Mouse (Mus musculus) NIH3T3 (cell line): ENCODE measurements around the gene Pld1.

ENCODE experiments used
- DNase-seq: peaks from one replicate; pipeline ENCODE4 v3.0.0-alpha.2; 2012; ENCODE audit warnings: low read depth

Pld1 gene

DNA sequence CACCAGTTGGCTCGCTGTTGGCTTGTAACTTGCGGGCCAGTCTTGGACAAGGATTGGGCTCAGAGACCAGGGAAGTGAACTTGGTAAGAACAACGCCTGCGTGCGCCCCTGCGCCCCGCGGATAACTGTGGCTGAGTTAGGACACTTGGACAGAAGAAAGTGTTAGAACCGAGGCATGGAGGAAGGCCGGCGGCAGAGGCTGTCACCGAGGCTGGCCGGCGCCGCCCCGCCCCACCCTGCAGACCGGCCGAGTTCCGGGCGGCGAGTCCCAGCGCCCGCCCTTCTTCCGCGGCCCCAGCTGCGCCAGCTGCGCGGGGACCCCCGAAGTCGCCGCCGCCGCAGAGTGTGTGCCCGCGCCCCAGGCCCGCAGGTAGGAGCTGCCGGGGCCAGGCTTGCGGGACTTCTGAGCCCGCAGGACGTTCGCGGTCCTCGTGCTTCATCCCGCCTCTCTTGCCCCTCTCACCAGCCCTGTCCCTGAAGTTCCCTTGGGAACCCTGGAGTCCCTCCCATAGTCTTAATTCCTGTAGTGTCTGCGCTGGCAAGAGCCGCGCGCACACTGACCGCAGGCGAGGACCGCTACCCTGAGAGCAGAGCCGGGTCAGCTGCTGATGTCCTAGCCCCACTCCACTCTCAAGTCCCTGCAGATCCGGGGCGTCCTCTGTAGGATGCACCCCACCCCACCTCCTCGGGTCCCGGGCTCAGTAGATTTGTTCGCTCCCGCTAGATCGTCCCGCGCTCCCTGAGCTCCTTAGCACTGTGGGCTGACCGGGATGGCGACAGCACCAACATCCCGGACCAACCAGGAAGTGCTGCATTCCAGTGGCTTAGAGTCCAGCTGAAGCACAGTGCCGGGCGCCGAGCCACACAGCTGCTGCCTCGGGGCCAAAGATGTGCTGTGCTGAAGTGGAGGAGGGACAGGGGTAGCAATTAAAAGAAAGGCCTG is at the start of gene Pld1:
TSS of gene Pld1 (plus strand) at position 315 of the 943 bp plus-strand sequence.
- peak; percentile 84 for DNase-seq

- no peak for DNase-seq
These were observed 42.1 kb upstream of the Pld1 start, which contains the start of gene Tmem212 for GRCm38 (mm10) chr3:27896318-27896892. Gene Tmem212, minus strand, starts transcription at chr3:27896368.

DNA sequence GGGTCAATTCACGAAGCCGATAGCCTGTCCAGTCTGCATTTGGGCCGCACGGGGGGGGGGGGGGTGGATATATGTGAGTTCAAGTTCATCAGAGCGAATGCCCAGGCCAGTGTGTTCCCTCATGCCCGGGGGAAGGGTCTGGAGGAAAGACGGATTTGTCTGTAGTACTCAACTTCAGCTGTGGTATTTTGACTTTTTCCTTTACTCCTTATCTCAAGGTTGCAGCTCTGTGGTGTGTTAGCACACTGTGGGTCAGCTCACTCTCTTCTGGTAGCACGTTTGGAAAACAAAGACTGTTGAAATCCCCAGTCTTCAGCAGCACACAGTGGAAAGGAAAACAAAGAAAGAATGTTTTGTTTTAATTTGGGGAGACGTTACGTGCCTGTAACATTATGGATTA is 40.3 kb upstream of the Pld1 start:
- no peak for DNase-seq

DNA sequence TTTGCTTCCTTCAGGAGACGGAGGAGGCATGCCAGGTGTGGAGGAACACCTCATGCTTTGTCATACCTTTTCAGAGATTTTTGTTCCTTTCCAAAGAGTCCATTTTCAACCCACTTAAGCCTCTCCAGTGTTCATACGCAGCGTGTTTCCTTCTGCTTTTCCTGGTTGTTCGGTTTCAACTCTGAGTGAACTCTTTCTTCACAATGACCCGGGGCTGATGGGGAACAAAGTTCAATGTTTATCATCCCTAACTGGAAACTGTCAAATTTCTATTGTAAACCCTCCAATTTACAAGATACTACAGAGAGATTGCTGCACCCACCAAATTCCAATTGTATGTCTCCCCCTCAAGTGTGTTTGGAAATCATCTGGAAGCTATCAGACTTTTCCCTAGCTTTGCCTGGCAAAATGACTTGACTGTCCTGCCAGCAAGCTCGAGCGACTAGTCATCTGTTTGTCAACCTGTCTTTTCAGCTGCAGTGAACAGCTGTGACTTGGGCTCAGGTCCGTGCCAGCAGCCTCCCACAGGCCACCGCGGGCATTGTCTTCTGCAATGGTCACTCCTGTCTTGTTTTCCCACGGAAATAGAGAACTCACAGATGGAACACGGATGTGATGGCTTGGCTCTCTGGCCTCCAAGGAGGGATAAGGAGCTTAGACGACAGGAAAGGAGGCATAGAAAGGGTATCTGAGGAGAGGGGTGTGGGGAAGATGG is 39.3 kb upstream of the Pld1 start:
- DNase-seq = peak; percentile 29

DNA sequence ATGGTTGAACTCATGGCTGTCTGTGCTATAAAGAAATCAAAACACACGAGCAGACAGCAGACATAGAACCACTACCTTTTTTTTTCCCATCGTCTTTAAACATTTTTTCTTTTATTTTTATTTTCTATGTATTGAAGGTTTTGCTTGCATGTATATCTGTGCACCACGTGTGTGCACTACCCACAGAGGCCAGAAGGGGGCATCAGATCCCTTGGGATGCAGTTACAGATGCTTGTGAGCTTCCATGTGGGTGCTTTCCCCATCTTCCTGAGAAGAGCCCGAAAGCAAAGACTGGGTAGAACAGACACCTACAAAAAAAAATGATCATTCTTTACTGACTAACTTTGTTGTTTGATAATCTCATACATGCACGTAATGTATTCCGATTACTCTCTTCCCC is 36.6 kb upstream of the Pld1 start:
- peak; percentile 46 for DNase-seq

- no peak for DNase-seq
These were observed 33.7 kb upstream of the Pld1 start for GRCm38 (mm10) chr3:27904659-27905330.

- no peak for DNase-seq
These were observed 31.8 kb upstream of the Pld1 start for GRCm38 (mm10) chr3:27906647-27907209.

GRCm38 (mm10) chr3:27907301-27907700 is 31.2 kb upstream of the Pld1 start:
- DNase-seq = no peak

- no peak for DNase-seq
These were observed 30.2 kb upstream of the Pld1 start for GRCm38 (mm10) chr3:27908316-27908715.

DNA sequence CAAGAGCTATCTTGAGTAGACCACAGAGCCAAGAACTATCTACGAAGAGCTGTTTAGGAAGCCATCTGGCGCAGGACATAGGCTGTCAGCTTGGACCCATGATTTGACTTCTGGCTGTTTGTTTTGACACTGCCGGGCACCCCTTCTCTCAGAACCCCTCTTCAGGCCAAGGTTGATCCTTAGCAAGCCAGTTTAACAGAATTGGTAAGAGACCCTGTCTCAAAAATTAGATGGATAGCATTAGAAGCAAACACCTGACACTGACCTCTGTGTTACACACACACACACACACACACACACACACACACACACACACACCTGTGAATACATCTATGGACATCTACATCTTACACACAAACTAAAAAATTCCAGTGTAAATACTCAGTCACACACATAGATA is 29.5 kb upstream of the Pld1 start:
- DNase-seq = no peak

GRCm38 (mm10) chr3:27918656-27919436 is 19.6 kb upstream of the Pld1 start:
- no peak for DNase-seq

GRCm38 (mm10) chr3:27921268-27922020 is 17.1 kb upstream of the Pld1 start:
- no peak for DNase-seq

DNA sequence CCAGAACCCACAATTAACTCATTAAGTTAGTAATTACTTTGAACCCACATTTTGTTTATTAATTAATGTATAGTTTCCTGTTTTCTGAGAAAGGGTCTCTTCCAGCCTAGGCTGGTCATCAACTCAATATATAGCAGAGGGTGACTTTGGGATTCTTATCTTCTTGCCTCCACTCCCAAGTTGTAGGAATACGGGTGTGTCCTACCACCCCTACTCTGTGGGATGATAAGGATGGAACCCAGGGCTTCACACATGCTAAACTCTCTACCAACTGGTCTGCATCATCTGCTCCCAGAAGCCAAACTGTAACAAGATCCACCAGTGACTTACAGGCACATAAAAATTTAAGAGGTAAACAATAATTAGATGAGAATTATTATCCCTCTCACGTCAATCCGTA is 14.5 kb upstream of the Pld1 start:
- no peak for DNase-seq

DNA sequence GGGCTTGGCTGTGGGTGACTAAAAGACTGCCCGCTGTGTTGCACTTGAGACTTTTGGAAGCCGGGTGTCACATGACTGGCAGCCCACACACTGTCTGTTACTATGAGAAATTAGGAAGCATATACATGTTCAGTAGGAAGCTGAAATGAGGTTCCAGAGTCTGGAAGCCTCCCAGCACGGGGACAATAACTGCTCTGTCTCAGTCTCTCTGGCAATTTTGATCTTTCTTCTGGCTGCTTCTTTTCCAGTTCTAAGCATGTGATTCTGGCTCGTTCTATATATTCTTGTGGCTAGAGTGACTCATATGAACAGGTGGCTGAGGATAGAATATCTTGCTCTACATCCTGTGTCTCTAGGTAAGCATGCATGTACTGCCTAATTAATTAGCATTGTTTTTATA is 9.3 kb upstream of the Pld1 start:
- DNase-seq = no peak

DNA sequence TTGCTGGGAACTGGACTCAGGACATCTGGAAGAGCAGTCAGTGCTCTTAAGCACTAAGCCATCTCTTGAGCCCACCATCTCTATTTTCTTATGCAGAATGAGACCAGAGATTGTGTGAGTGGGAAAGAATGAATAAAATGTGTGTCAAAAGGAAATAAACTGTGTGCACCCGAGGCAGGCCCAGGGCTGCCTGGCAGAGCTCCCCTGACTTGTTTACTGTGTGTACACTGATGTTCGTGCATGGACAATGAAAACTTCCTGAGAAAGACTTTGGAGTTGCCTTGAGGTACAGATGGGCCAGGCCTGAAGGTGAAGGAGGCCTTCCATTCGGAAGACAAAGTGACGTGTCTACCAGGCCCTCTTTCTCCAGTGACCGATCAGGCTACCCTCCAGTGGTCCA is 6.1 kb upstream of the Pld1 start:
- DNase-seq = no peak

GRCm38 (mm10) chr3:27935644-27936043 is 2.9 kb upstream of the Pld1 start:
- DNase-seq = no peak

- no peak for DNase-seq
These were observed 1.8 kb upstream of the Pld1 start for GRCm38 (mm10) chr3:27936731-27937130.

DNA sequence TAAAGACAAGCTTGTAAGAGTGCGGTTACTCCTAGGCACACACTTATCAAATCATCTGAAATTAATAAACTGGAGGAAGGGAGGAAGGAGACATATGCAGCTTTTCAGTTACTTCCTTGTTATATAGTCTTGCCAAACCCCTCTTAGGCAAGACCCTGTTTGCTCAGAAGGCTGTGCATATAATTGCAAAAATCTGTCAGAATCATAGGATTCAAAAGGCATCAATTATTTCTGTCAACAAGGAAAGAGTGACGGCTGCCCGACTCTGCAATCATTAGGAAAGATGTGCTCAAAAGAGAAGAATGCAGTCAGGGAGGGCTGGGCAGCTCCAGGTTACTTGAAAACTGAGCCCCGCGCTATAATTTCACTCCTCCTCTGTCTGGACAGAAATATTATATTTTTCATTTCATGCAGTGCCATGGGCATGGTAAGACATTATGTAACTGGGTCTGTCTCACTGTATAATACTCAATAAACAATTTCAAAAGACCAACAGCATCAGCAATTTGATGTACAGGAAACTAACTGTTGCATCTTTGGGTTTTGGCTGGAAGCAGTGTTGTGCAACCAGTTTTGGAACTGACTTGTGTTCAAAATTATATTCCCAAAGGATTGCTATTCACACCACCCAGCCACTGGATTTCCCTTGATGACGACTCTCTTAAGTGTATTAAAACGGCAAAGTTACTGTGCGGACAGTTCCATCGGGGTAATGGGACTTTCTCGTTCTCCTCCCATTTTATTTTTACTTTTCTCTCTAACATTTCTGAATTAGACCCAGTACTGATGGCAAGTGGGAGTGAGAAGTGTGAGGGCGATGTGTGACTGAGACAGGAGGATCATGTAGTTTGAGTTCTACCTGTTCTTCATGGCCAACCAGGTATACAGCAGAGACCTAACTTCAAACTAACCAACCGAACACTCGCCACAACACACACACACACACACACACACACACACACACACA is 1.1 kb upstream of the Pld1 start:
- DNase-seq = peak; percentile 71

DNA sequence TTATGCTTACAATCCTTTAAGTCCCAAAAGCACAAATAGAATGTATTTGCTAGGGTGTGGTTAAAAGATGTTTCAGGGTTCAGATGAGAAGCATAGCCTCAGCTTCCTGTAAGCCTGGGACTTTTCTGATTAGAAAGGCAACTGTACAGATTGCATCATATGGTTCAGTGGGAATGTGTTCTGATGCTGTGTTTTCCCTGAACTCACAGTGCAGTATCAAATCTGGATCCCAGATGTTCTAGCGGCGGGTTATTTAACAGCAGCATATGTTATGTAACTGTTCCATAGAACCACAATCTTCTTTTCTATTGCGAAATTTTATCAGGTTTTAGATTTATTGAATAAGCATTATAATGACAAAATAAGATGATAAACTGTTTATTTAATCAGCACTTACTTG is 3.1 kb downstream of the Pld1 start:
- peak; percentile 80 for DNase-seq
